Mouse (Mus musculus) stomach, adult 2 months (tissue): Measurements from ENCODE around the gene Pdzd7. TPM values are rescaled to one million over a fixed set of nuclear protein-coding genes. Genes with fewer than 3 reads are reported as not detected.

ENCODE experiments used
- polyA plus RNA-seq: library from polyadenylated mRNA; depleted of rRNA; stranded (reverse); fragments of >200 nt; gene quantifications from 2 replicates; pipeline ENCODE4 v1.2.3, GENCODE M21; 2012; rRNA removed

Pdzd7 gene
- 2.9 and 3.2 TPM in 2 replicates for polyA plus RNA-seq

DNA sequence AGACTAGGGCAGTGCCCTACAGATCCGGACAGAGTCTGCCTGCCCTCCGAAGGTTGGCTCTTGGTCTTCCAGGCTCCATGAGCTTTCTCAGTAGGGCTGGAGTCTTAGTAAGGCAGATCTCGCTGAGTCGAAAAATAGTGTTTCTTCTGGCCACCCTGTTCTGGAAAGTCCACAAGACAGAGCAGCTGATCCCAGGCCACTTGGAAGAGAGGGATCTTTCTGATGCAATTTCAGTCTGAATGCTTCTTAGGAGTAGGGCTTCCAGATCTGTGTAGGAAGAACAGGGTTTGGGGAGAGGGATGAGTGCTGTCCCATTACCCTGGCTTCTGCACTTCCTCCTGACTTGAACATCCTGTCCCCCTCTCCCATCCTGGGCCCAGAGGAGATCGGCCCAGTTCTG lies at the start of gene Pdzd7:
Gene Pdzd7 (minus strand): TSS at position 67 of the 400 bp plus-strand sequence.

DNA sequence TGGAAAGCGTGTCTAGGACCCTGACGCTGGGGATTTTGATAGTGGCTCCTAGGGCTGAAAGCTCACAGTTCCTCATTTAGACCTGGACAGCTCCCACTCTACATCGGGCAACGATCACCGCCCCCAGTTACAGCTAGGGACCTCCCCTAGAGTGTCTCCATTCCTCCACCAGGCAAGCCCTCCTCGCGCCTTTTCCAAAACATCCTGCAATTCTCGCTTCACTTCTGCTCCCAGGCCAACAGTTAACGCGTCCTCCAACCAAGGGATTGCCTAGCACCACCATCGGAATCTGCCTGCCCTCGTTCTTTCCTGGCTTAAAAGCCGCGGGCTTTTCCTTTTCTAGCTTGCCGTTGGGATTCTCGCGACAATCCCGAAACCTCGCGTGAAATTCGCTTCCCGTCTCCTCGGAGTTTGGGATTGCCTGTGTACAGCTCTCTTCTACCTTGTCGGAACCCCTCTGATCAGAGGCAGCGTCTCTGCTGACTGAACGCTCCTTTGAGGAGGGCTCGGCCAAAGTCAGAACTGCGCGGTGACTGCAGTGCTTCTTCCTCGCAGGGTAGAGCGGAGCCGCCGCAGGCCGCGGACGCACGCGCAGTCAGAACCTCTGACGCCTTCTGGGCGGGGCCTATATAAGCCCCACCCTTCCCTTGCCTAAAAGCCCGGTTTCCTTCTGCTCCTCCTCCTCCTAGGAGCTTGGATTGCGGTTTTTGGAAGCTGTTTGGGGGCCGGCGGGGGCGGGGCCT lies 29.2 kb upstream of the Pdzd7 start, which contains the start of gene Kazald1:
Gene Kazald1 (plus strand): TSS at position 662 of the 743 bp plus-strand sequence.

GRCm38 (mm10) chr19:45047417-45047934 lies 2.0 kb upstream of the Pdzd7 start, which contains the start of gene Sfxn3:
Sfxn3 (plus strand) TSS chr19:45047503.

GRCm38 (mm10) chr19:45014335-45014971 lies 31.1 kb downstream of the Pdzd7 start, which contains the start of gene Lzts2:
Lzts2 (plus strand) TSS chr19:45014414.

DNA sequence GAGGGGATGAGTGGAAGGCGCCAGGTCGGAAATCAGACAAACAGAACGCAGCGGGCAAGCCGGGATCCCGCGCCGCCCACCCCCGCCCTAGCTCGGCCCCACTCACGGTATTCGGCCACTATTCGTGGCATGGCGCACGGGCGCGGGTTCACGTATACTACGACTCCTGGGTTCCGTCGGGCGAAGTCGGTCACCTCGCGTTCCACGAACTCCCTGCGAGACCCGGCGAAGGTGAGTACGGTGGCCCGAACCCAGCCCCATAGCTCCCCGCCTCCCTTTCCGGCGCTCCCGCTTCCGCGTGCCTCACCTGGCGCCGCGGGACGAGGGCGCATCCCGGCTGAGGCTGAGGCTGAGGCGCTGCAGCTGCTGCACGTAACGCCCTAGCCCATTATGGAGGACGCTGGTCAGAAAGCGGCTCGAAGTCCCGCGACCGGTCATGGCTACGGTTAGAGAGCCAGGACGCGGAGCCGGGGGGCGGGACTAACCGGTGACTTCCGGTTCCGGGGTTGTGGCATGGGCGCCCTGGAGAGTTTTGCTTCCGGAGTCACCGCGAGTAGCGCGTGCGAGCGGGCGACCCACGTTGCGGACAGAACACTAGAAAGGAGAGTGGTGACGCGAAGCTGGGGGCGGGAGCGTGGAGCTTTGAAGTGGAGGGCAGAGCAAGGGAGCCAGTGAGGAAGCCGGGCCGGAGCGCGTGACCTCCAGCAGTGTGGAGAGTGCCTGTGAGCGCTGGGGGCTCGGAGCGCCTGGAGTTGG lies 39.4 kb downstream of the Pdzd7 start, which contains the start of gene Mrpl43:
Gene Mrpl43 (minus strand): TSS at position 486 of the 756 bp plus-strand sequence.

DNA sequence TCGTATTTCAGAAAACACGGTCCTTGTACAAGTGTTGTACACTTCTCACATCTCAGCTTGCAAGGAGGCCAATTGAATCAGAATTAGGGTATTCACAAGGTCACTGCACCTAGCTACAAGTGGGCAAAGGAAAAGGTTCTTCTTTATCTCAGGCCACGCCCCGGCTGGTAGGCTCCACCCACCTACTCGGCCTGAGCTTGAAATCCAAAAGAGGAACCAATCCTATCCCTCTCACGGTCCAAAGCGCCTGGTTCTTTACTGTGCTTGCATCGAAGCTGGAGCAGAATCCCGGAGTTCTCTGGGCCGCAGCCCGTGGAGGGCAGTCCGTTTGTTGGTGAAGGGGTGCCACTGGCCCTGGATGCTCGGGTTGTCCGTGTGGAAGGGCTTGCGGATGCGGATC lies 40.1 kb downstream of the Pdzd7 start, which contains the start of gene Twnk:
Gene Twnk (plus strand): TSS at position 220 of the 400 bp plus-strand sequence.

DNA sequence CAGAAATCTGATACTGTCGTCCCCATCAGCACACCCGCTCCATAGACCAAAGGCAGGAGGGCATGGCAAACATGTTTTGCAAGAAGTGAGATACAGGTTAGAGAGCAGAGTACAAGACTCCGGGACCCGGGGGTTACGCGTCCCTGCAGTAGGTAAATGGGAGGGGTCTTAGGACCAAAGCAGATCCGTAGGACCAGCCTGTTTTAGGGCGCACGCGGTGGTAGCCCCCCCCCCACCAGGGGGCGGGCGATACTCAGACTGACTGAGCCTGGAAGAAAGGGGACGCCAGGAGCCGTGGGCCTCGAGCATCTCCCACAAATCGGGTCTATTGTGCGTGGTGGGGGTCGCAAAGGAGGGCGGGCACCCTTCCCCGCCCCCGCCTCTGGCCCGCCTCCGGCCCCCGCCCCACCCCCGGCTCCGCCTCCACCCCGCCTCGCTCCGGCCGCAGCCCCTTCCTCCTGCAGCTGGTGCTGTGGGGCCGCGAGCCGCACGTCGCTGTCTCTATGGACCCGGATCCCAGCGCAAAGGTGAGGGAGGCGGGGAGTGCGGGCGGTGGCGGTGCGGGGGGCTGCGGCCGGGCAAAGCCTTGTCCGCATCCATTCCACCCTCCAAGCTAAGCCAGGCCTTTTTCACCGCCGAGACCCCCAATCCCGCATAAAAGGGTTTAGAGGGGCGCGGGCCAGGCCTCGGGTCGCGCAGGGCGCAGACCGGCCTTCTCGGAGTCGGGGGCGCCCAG lies 56.5 kb downstream of the Pdzd7 start, which contains the start of gene Sema4g:
Gene Sema4g (plus strand): TSS at position 271 of the 736 bp plus-strand sequence.

Other genes starting within 250 kb of the Pdzd7 start
- gene Slf2, start 114.6 kb downstream of the Pdzd7 start, polyA plus RNA-seq = 9.9 and 14.2 TPM in 2 replicates
- gene Sema4g, start 56.6 kb downstream of the Pdzd7 start, polyA plus RNA-seq = 15.0 and 22.8 TPM in 2 replicates
- 2.2 and 2.3 TPM in 2 replicates for gene Twnk, start 40.1 kb downstream of the Pdzd7 start, polyA plus RNA-seq
- gene Mrpl43, start 39.3 kb downstream of the Pdzd7 start, polyA plus RNA-seq = 76.7 and 110 TPM in 2 replicates
- gene Lzts2, start 31.3 kb downstream of the Pdzd7 start, polyA plus RNA-seq = 103 and 131 TPM in 2 replicates
- 22.8 and 22.9 TPM in 2 replicates for gene Sfxn3, start 1.8 kb upstream of the Pdzd7 start, polyA plus RNA-seq
- gene Kazald1, start 29.5 kb upstream of the Pdzd7 start, polyA plus RNA-seq = 5.0 and 6.8 TPM in 2 replicates
- 0.03 TPM in 1 of 2 replicates, not detected in the other for gene Tlx1, start 105.0 kb upstream of the Pdzd7 start, polyA plus RNA-seq
- gene Lbx1, start 190.1 kb upstream of the Pdzd7 start, polyA plus RNA-seq = 0.03 and 0.08 TPM in 2 replicates